Mouse (Mus musculus) heart, embryonic 12.5 days (tissue): Measurements from ENCODE around the gene Cbx7. TPM values are rescaled to one million over a fixed set of nuclear protein-coding genes. Genes with fewer than 3 reads are reported as not detected.
"Not testable (repeated sequence)": the region's sequence is repeated elsewhere in the genome, so short reads cannot be mapped to it uniquely, and the experiment has no call there.

Experiments
- ATAC-seq: fragments of 200-750 bp; cut with Nextera tagmentation; 2 replicates; pipeline ENCODE4 v1.8.0; 2017; ENCODE audit warnings: moderate TSS enrichment, moderate library complexity; ENCODE audit not compliant: insufficient number of reproducible peaks, low FRiP score
- H3K27ac ChIP-seq: fragments of 300-500 bp; sonication (generic); 2 replicates; pipeline ENCODE4 v1.5.1; 2016; ENCODE audit warnings: mild to moderate bottlenecking, moderate library complexity; ENCODE audit not compliant: poor library complexity, severe bottlenecking
- H3K27me3 ChIP-seq: fragments of 300-500 bp; sonication (generic); replicated peaks from 2 replicates; pipeline ENCODE4 v1.6.1; 2016; ENCODE audit warnings: mild to moderate bottlenecking, moderate library complexity
- H3K36me3 ChIP-seq: fragments of 300-500 bp; sonication (generic); 2 replicates; pipeline ENCODE4 v1.6.1; 2016; ENCODE audit warnings: mild to moderate bottlenecking, moderate library complexity
- H3K4me1 ChIP-seq: fragments of 300-500 bp; sonication (generic); replicated peaks from 2 replicates; pipeline ENCODE4 v1.6.1; 2016; ENCODE audit warnings: mild to moderate bottlenecking
- H3K4me2 ChIP-seq: fragments of 300-500 bp; sonication (generic); 2 replicates; pipeline ENCODE4 v1.6.1; 2016; ENCODE audit warnings: mild to moderate bottlenecking, moderate library complexity
- H3K4me3 ChIP-seq: fragments of 300-500 bp; sonication (generic); 2 replicates; pipeline ENCODE4 v1.5.1; 2016; ENCODE audit warnings: mild to moderate bottlenecking
- H3K9ac ChIP-seq: fragments of 300-500 bp; sonication (generic); 2 replicates; pipeline ENCODE4 v1.6.1; 2016; ENCODE audit warnings: mild to moderate bottlenecking, moderate library complexity
- H3K9me3 ChIP-seq: fragments of 300-500 bp; sonication (generic); replicated peaks from 2 replicates; pipeline ENCODE4 v1.6.1; 2016; ENCODE audit warnings: mild to moderate bottlenecking, moderate library complexity
- WGBS: fragments of 180-500 bp; shearing (Covaris S2); methylation state at CpG from one replicate; pipeline ENCODE4 v1.1.7; 2016; 5-methylcytosine and 5-hydroxymethylcytosine counted together
- polyA plus RNA-seq: library from polyadenylated mRNA; unstranded; fragments of >200 nt; fragmentation: Nextera tagmentation; extraction: Ambion mirVana; gene quantifications from 2 replicates; pipeline ENCODE4 v1.2.1, GENCODE M21; 2016

Cbx7 gene
- polyA plus RNA-seq, 1 experiment from 2014 or later = 1.4 TPM

- H3K9me3 ChIP-seq = no peaks in the 10 kb centered on the region
- ATAC-seq = no peak
- H3K4me3 ChIP-seq = no peak overlapping the region
- H3K4me2 ChIP-seq = no peak overlapping the region
- no peak overlapping the region for H3K27ac ChIP-seq
- no peaks in the 10 kb centered on the region for H3K36me3 ChIP-seq
- peaks cover 14% of the 10 kb centered on the region for H3K27me3 ChIP-seq
- no peak overlapping the region for H3K9ac ChIP-seq
- peaks cover 24% of the 10 kb centered on the region for H3K4me1 ChIP-seq
- 58% methylated on average over 9 of the region's 9 CpGs for WGBS
Measured at GRCm38 (mm10) chr15:79946790-79947189, 24.1 kb downstream of the Cbx7 start.

DNA sequence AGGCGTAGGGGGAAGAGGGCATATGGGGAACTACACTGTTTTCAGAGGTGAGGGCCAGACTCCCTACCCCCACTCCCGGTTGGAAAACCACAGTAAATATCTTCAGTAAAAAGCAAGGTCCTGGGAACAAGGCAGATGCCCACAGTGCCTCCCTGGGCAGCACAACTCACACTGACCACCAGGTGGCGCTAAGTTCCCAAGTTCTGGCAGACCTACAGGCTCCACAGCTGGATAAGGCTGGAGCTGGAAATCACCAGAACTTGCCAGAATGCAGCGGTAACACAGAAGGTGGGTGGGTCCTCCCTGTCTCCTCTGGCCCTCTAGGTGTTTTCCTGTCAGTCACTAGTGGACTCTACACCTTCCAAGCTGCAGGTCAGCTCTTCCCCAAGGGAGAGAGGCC is 24.9 kb downstream of the Cbx7 start:
- Histone ChIP-seq H3K9ac (no peak overlapping the region), H3K36me3 (no peaks in the 10 kb centered on the region), H3K27ac (no peak overlapping the region), H3K4me2 (no peak overlapping the region), H3K9me3 (no peaks in the 10 kb centered on the region), H3K4me3 (no peak overlapping the region), H3K4me1 (peaks cover 16% of the 10 kb centered on the region), H3K27me3 (peaks cover 17% of the 10 kb centered on the region)
- 10% methylated on average over 4 of the region's 4 CpGs for WGBS
- peak; percentile 59 for ATAC-seq

- Histone ChIP-seq H3K9me3 (no peaks in the 10 kb centered on the region), H3K36me3 (no peaks in the 10 kb centered on the region), H3K4me1 (peaks cover 6% of the 10 kb centered on the region), H3K27me3 (peaks cover 17% of the 10 kb centered on the region), H3K4me3 (no peak overlapping the region), H3K27ac (no peak overlapping the region), H3K4me2 (no peak overlapping the region), H3K9ac (no peak overlapping the region)
- ATAC-seq = no peak
- WGBS = 72% methylated on average over 5 of the region's 5 CpGs
Measured at GRCm38 (mm10) chr15:79944948-79945347, 26.0 kb downstream of the Cbx7 start.

GRCm38 (mm10) chr15:79943584-79943983 is 27.3 kb downstream of the Cbx7 start:
- WGBS = 75% methylated on average over 3 of the region's 3 CpGs
- no peak overlapping the region for H3K27ac ChIP-seq

GRCm38 (mm10) chr15:79942541-79942940 is 28.4 kb downstream of the Cbx7 start:
- no peaks in the 10 kb centered on the region for H3K36me3 ChIP-seq
- no peak overlapping the region for H3K27ac ChIP-seq
- H3K9me3 ChIP-seq = no peaks in the 10 kb centered on the region
- no peak overlapping the region for H3K9ac ChIP-seq
- H3K4me3 ChIP-seq = no peak overlapping the region
- 76% methylated on average over 6 of the region's 6 CpGs for WGBS
- peaks cover 17% of the 10 kb centered on the region for H3K27me3 ChIP-seq
- no peak overlapping the region for H3K4me2 ChIP-seq
- H3K4me1 ChIP-seq = no peaks in the 10 kb centered on the region
- no peak for ATAC-seq

More at GRCm38 (mm10) chr15:79943584-79943983, 27.3 kb downstream of the Cbx7 start:
- no peak overlapping the region for H3K4me3 ChIP-seq
- H3K27me3 ChIP-seq = peaks cover 17% of the 10 kb centered on the region
- no peaks in the 10 kb centered on the region for H3K9me3 ChIP-seq
- no peak overlapping the region for H3K9ac ChIP-seq
- H3K4me2 ChIP-seq = no peak overlapping the region
- ATAC-seq = no peak
- no peaks in the 10 kb centered on the region for H3K36me3 ChIP-seq
- no peaks in the 10 kb centered on the region for H3K4me1 ChIP-seq

- Histone ChIP-seq H3K36me3 (no peaks in the 10 kb centered on the region), H3K9ac (no peak overlapping the region), H3K27me3 (peaks cover 24% of the 10 kb centered on the region), H3K27ac (no peak overlapping the region), H3K4me2 (no peak overlapping the region), H3K4me3 (no peak overlapping the region), H3K4me1 (no peaks in the 10 kb centered on the region), H3K9me3 (no peaks in the 10 kb centered on the region)
- ATAC-seq = no peak
- WGBS = 18% methylated on average over 8 of the region's 8 CpGs
Measured at GRCm38 (mm10) chr15:79940932-79941331, 30.0 kb downstream of the Cbx7 start.

DNA sequence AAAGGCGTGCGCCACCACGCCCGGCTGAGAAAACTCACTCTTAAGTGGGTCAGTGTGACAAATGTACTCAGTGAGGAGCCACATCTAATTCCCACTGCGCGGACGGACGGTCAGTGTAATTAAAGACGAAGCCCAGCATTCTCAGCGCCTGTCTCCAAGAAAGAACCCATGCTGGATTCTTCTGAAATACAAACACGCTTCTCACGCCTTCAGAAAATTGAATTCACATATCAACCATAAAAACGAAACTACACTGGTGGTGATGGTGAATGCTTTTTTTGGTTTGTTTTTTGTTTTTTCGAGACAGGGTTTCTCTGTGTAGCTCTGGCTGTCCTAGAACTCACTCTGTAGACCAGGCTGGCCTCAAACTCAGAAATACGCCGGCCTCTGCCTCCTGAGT is 31.0 kb downstream of the Cbx7 start:
- H3K4me2 ChIP-seq = no peak overlapping the region
- H3K27ac ChIP-seq = no peak overlapping the region
- no peaks in the 10 kb centered on the region for H3K36me3 ChIP-seq
- WGBS = 79% methylated on average over 16 of the region's 16 CpGs
- H3K9ac ChIP-seq = no peak overlapping the region
- no peaks in the 10 kb centered on the region for H3K9me3 ChIP-seq
- no peaks in the 10 kb centered on the region for H3K4me1 ChIP-seq
- ATAC-seq = no peak
- peaks cover 27% of the 10 kb centered on the region for H3K27me3 ChIP-seq
- no peak overlapping the region for H3K4me3 ChIP-seq

GRCm38 (mm10) chr15:79939501-79939900 is 31.4 kb downstream of the Cbx7 start:
- H3K4me3 ChIP-seq, ATAC-seq, H3K9me3 ChIP-seq, H3K4me1 ChIP-seq, H3K9ac ChIP-seq, H3K4me2 ChIP-seq, H3K27ac ChIP-seq, H3K36me3 ChIP-seq: not testable (repeated sequence)
- WGBS = 76% methylated on average over 6 of the region's 7 CpGs
- H3K27me3 ChIP-seq = peaks cover 27% of the 10 kb centered on the region

- H3K27me3 ChIP-seq = peaks cover 24% of the 10 kb centered on the region
- H3K36me3 ChIP-seq = no peaks in the 10 kb centered on the region
- H3K4me1 ChIP-seq = no peaks in the 10 kb centered on the region
- WGBS = 84% methylated on average over 12 of the region's 12 CpGs
- no peak overlapping the region for H3K4me3 ChIP-seq
- no peaks in the 10 kb centered on the region for H3K9me3 ChIP-seq
- ATAC-seq = no peak
- H3K9ac ChIP-seq = no peak overlapping the region
- H3K27ac ChIP-seq = no peak overlapping the region
- no peak overlapping the region for H3K4me2 ChIP-seq
Measured at GRCm38 (mm10) chr15:79939020-79939419, 31.9 kb downstream of the Cbx7 start.

GRCm38 (mm10) chr15:79936374-79936751 is 34.6 kb downstream of the Cbx7 start:
- Histone ChIP-seq H3K9ac (no peak overlapping the region), H3K4me3 (no peak overlapping the region), H3K27ac (no peak overlapping the region), H3K4me2 (no peak overlapping the region), H3K36me3 (no peaks in the 10 kb centered on the region), H3K4me1 (peaks cover 11% of the 10 kb centered on the region), H3K27me3 (peaks cover 43% of the 10 kb centered on the region), H3K9me3 (no peaks in the 10 kb centered on the region)
- 66% methylated on average over 7 of the region's 7 CpGs for WGBS
- no peak for ATAC-seq

DNA sequence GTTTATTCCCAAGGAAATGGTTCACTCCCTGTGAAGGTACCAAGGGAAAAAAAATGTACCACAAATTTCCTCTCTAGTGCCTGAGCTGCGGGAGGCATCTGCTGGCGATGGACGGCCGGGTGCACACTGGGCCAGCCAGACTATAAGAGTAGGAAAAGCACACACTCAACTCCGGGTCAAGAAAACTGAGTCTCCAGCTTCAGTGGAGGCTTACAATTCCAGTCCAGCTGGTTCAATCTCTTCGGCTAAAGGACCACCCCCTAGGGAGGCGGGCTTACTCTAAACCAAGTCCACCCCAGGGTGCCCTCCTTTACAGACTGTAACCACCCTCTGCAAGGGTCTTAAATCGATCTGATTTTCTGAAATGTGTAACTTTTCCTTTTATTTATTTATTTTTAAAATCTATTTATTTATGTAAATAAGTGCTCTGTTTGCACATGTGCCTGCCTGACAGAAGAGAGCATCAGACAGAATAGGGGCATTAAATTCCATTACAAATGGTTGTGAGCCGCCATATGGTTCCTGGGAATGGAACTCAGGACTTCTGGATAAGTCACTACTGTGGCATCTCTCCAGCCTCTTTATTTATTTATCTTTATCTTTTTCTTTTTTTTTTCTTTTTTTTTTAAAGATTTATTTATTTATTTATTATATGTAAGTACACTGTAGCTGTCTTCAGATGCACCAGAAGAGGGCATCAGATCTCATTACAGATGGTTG is 35.1 kb downstream of the Cbx7 start:
- H3K9ac ChIP-seq = no peak overlapping the region
- 39% methylated on average over 9 of the region's 9 CpGs for WGBS
- no peak for ATAC-seq
- no peak overlapping the region for H3K4me2 ChIP-seq
- no peak overlapping the region for H3K4me3 ChIP-seq
- H3K36me3 ChIP-seq = no peaks in the 10 kb centered on the region
- no peak overlapping the region for H3K27ac ChIP-seq
- peaks cover 11% of the 10 kb centered on the region for H3K4me1 ChIP-seq
- H3K9me3 ChIP-seq = no peaks in the 10 kb centered on the region
- H3K27me3 ChIP-seq = peaks cover 48% of the 10 kb centered on the region

GRCm38 (mm10) chr15:79934776-79935175 is 36.1 kb downstream of the Cbx7 start:
- Histone ChIP-seq H3K9me3 (no peaks in the 10 kb centered on the region), H3K27ac (no peak overlapping the region), H3K4me2 (no peak overlapping the region), H3K4me1 (peaks cover 11% of the 10 kb centered on the region), H3K36me3 (no peaks in the 10 kb centered on the region), H3K9ac (no peak overlapping the region), H3K27me3 (peaks cover 56% of the 10 kb centered on the region), H3K4me3 (no peak overlapping the region)
- WGBS = 6% methylated on average over 10 of the region's 10 CpGs
- no peak for ATAC-seq
